Mouse (Mus musculus) ES-Bruce4 (cell line): ENCODE measurements around the gene Shc2.

Experiments used
- CTCF ChIP-seq: IDR thresholded peaks from one replicate; pipeline ENCODE4 v1.8.1; 2011; ENCODE audit warnings: low read depth, low read length
- POLR2A ChIP-seq: IDR thresholded peaks from one replicate; pipeline ENCODE4 v1.8.1; 2011; ENCODE audit warnings: low read length; ENCODE audit not compliant: insufficient read depth

GRCm38 (mm10) chr10:79682551-79682915 is 44.8 kb upstream of the Shc2 start:
- no peak for TF ChIP-seq POLR2A
- no peak for TF ChIP-seq CTCF
